Mouse (Mus musculus) cerebral cortex, adult 2 months (tissue): ENCODE measurements around the gene 5730596B20Rik.

Experiments
- WGBS: fragments of 180-500 bp; shearing (Covaris S2); methylation state at CpG from one replicate; pipeline ENCODE4 v1.1.7; 2018; 5-methylcytosine and 5-hydroxymethylcytosine counted together

Gene 5730596B20Rik

DNA sequence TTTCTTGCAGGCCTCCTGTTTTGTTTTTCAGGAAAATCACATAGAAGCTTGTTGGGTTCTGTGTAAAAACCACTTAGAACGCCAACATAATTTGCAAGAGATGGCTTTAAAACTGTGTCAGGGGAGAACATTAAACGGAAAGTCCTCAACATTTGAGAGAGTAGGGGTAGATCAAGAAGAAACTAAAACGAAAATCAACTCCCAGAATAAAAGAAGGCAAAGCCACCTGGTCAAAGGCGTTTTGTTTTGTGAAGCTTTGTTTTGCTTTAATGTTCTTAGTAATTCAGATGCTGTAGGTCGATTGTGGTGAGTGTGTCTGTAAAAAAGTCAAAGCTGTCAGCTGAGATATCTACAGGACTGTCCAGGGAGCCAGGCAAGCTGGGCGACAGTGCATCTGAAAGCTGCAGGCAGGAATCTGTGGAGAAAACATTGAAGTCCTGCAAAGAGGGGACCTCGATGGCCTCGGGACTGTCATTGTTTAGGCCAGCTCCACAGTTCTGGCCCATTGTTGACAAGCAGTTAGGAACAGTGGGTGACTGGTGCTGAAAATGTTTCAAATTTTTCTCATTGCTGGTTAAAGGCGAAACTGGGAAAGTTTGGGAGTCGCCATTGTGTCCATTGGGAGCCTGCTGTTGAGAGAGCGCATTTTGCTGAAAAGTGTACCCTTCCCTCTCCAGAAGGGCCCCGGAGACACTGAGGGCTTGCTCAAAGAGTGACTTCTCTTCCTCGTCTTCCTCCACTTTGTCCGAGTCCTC, 14.5 kb upstream of the 5730596B20Rik start:
- 5% methylated on average over 14 of the region's 14 CpGs for WGBS

- 4% methylated on average over 17 of the region's 17 CpGs for WGBS
These were observed 13.8 kb upstream of the 5730596B20Rik start for GRCm38 (mm10) chr6:52163366-52164031.

DNA sequence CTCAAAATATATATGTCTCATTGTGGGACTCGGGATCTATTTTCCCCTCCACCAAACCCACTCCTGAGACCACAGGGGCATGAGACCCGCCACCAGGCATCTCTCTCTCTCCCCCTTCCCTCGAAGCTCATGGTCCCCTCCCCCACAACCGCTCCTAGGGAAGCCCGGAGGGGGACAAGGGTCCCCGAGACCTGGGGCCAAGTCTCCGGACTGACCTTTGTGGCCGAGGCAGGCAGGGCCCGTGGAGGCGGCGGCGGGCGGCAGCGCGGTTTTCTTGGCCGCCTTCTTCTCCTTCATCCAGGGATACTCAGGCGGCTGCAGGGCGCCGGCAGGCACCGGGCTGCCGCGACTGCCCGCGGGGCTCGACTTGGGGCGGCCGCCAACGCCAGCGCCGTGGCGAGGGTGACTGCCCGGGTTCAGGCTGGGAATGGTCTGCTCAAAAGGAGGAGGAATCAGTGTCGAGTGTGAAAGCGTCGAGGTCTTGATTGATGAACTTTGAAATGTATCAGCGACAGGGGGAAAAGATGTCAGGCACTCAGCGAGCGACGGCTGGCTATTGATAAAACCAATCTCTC, 13.2 kb upstream of the 5730596B20Rik start:
- WGBS, result 2% methylated on average over 39 of the region's 39 CpGs

GRCm38 (mm10) chr6:52164626-52165440, 12.5 kb upstream of the 5730596B20Rik start, which contains the start of gene Hoxa2:
TSS of gene Hoxa2 (minus strand) at chr6:52164831.
- WGBS, result 2% methylated on average over 25 of the region's 25 CpGs

- WGBS, result 3% methylated on average over 28 of the region's 28 CpGs
These were observed 11.6 kb upstream of the 5730596B20Rik start for GRCm38 (mm10) chr6:52165441-52166370.

DNA sequence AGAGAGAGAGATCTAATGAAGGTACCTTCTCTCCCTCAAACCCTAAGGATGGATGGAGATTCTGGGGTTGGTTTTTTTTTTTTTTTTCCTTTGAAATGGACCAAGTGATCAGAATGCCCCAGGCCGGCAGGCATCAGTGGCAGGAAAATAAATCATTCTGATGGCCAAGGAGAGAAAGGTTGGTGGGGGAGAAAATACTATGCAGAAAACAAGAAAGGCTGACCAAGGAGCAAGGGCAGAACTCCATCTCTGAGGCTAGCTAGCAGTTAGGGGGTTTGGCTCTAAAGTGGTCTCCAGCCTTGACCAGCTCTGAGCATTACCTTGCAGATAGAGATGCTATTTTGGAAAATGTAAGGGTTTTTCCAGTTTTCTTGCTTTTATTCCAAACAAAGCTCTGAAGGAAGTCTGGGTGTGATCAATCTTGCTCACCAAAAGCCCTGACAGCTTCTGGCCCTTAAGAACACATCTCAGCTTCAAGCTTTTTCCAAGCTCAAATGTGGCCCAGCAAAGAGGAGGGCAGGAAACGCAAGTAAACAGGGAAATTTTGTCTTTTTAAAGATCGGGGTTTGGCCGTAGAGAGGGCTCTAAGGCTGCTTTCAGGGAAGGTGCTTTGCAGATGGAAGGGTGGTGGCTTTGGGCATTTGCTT, 10.7 kb upstream of the 5730596B20Rik start:
- 5% methylated on average over 4 of the region's 4 CpGs for WGBS

- 15% methylated on average over 1 of the region's 1 CpGs for WGBS
These were observed 10.1 kb upstream of the 5730596B20Rik start for GRCm38 (mm10) chr6:52167176-52167575.

GRCm38 (mm10) chr6:52167736-52168161, 9.5 kb upstream of the 5730596B20Rik start:
- WGBS, result 5% methylated on average over 14 of the region's 14 CpGs

- WGBS, result 5% methylated on average over 42 of the region's 42 CpGs
These were observed 8.9 kb upstream of the 5730596B20Rik start for GRCm38 (mm10) chr6:52168191-52169055.

- WGBS, result 11% methylated on average over 16 of the region's 16 CpGs
These were observed 7.7 kb upstream of the 5730596B20Rik start for GRCm38 (mm10) chr6:52169499-52170165.

GRCm38 (mm10) chr6:52170166-52170897, 7.0 kb upstream of the 5730596B20Rik start:
- WGBS, result 3% methylated on average over 40 of the region's 40 CpGs

GRCm38 (mm10) chr6:52170898-52171223, 6.4 kb upstream of the 5730596B20Rik start:
- 16% methylated on average over 5 of the region's 5 CpGs for WGBS

DNA sequence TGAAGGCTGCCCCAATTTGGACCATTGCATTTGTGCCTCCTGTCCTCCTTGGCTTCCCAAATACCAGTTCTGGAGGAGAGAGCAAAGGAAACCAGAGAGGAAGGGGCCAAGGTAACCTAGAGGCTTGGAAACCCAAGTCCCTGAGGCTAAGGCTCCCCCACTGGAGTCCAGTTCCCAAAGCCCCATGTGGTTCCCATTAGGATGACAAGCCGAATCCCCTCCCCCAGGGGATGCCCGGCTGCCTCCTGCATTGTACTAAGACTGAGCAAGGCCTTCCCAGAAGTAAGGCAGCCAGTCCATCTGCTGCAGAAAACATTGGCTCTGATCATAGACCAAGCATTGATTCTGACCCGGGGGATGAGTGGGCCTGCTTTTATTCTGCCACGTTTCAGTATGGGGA, 6.0 kb upstream of the 5730596B20Rik start:
- 13% methylated on average over 4 of the region's 4 CpGs for WGBS

- 11% methylated on average over 7 of the region's 7 CpGs for WGBS
These were observed 5.4 kb upstream of the 5730596B20Rik start for GRCm38 (mm10) chr6:52171938-52172337.

DNA sequence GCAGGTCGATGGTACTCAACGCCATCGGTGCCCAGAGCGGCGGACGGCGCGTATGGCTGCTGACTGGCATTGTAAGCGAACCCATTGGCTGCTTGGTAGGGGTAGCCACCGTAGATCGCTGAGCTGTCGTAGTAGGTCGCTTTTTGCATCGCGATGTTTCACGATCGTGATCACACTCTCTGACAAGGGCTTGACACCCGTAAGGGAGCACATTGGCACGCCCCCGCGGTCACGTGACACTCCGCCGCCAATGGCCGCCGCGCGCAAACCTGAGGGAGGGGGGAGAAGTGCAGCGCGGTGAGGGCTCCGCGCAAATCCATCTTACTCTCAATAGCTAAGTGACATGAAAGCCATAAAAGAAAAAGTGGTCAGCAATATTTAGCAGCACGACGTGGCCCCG, 4.8 kb upstream of the 5730596B20Rik start:
- 2% methylated on average over 35 of the region's 35 CpGs for WGBS

DNA sequence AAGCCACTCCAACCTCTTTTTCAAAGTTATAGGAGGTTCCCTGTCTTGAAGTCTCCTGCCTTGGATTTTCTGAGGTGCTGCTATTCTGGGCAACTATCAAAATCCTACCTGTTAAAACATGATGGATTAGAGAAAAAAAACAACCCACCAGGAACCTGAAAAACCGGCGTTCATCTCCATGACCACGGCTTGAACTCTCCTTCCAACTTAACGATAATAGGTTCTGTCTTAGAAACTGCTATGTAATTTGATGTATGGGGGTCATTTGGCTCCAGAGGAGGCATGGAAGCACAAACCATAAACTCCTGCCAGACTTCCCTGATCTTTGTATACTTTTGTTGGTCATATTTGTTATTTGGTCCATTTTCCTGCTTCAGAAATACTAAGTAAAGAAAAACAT, 3.6 kb upstream of the 5730596B20Rik start:
- 6% methylated on average over 4 of the region's 4 CpGs for WGBS

- WGBS, result under 1% methylated on average over 41 of the region's 41 CpGs
These were observed 2.1 kb upstream of the 5730596B20Rik start for GRCm38 (mm10) chr6:52174968-52175751.
